Mouse (Mus musculus) ES-E14 (cell line): ENCODE data around the gene Rnpepl1.

Experiments
- CHD2 ChIP-seq: IDR thresholded peaks from 2 replicates; pipeline ENCODE4 v1.6.1; 2014; ENCODE audit warnings: mild to moderate bottlenecking, low read depth, low read length, inconsistent platforms
- HCFC1 ChIP-seq: IDR thresholded peaks from 2 replicates; pipeline ENCODE4 v1.6.1; 2012; ENCODE audit warnings: low read length, inconsistent platforms, borderline replicate concordance; ENCODE audit not compliant: insufficient read depth
- MAFK ChIP-seq: IDR thresholded peaks from 2 replicates; pipeline ENCODE4 v1.6.1; 2014; ENCODE audit warnings: mild to moderate bottlenecking, low read depth, low read length, inconsistent platforms; ENCODE audit not compliant: insufficient read depth
- ZC3H11A ChIP-seq: IDR thresholded peaks from 2 replicates; pipeline ENCODE4 v1.6.1; 2012; ENCODE audit warnings: low read depth, mild to moderate bottlenecking, inconsistent platforms, low read length, borderline replicate concordance
- ZNF384 ChIP-seq: IDR thresholded peaks from 2 replicates; pipeline ENCODE4 v1.6.1; 2012; ENCODE audit warnings: low read depth, low read length, inconsistent platforms

DNA sequence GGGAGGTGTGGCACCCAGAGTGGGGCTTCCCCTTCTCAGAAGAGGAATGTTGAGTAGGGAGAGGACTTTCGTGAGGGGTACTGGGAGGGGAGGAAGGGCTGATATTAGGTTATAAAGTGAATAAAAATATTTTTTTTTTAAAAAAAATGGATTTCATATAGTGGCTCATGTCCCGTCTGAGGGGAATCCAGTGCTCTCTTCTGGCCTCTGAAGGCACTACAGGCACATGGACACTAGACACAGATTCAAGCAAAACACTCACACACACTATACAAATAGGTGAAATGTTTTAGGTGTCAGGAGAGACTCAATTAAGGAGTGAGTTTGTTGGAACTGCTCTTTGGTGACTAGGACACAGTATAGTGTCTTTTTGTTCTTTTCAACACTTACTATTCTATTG is 25.4 kb downstream of the Rnpepl1 start:
- TF ChIP-seq MAFK (no peak), ZC3H11A (no peak), ZNF384 (no peak), CHD2 (no peak), HCFC1 (no peak)
